Mouse (Mus musculus) retina, adult 2 months (tissue): Measurements from ENCODE around the gene Mill2.
A peak's percentile ranks its signal among the peaks of the same experiment; 100 is the strongest.

Source experiments
- DNase-seq: peaks from one replicate; pipeline ENCODE4 v3.0.0-alpha.2; 2012; ENCODE audit warnings: low read depth, low spot score

Mill2 gene

GRCm38 (mm10) chr7:18873253-18873652 lies 33.5 kb downstream of the Mill2 start:
- DNase-seq: peak; percentile 47

- no peak for DNase-seq
Observed at GRCm38 (mm10) chr7:18875372-18875771, 35.6 kb downstream of the Mill2 start.

- DNase-seq: no peak
Observed at GRCm38 (mm10) chr7:18878691-18879090, 38.9 kb downstream of the Mill2 start.

- no peak for DNase-seq
Observed at GRCm38 (mm10) chr7:18883991-18884744, 44.4 kb downstream of the Mill2 start.

- no peak for DNase-seq
Observed at GRCm38 (mm10) chr7:18884745-18885422, 45.1 kb downstream of the Mill2 start.

GRCm38 (mm10) chr7:18886963-18887362 lies 47.2 kb downstream of the Mill2 start:
- DNase-seq: no peak

- DNase-seq: no peak
Observed at GRCm38 (mm10) chr7:18890848-18891247, 51.1 kb downstream of the Mill2 start.

- DNase-seq: peak; percentile 41
Observed at GRCm38 (mm10) chr7:18891872-18892599, 52.3 kb downstream of the Mill2 start.

- DNase-seq: no peak
Observed at GRCm38 (mm10) chr7:18893009-18893408, 53.2 kb downstream of the Mill2 start.

- DNase-seq: no peak
Observed at GRCm38 (mm10) chr7:18893651-18894430, 54.1 kb downstream of the Mill2 start.

- no peak for DNase-seq
Observed at GRCm38 (mm10) chr7:18896536-18896935, 56.8 kb downstream of the Mill2 start.

- no peak for DNase-seq
Observed at GRCm38 (mm10) chr7:18900513-18900912, 60.7 kb downstream of the Mill2 start.

GRCm38 (mm10) chr7:18902486-18902885 lies 62.7 kb downstream of the Mill2 start:
- no peak for DNase-seq

- no peak for DNase-seq
Observed at GRCm38 (mm10) chr7:18904971-18905370, 65.2 kb downstream of the Mill2 start.

GRCm38 (mm10) chr7:18909797-18910196 lies 70.0 kb downstream of the Mill2 start:
- no peak for DNase-seq

GRCm38 (mm10) chr7:18910241-18910831 lies 70.6 kb downstream of the Mill2 start, which contains the start of gene Ccdc61:
Gene Ccdc61, minus strand, starts transcription at chr7:18910415.
- DNase-seq: peak; percentile 83
